Mouse (Mus musculus) liver, adult 2 months (tissue): ENCODE measurements at regions not wholly inside any gene's neighbourhood (a gene's known extent, or its start where the extent isn't known, plus 50 kb on each side); places are given as distances from the start of the nearest gene placed in this dataset.

ENCODE experiments used
- DNase-seq: peaks from one replicate; pipeline ENCODE4 v3.0.0-alpha.2; 2011; ENCODE audit warnings: low read depth, low spot score; ENCODE audit errors: extremely low read depth
- H3K27ac ChIP-seq: fragments of 200-500 bp; replicated peaks from 2 replicates; pipeline ENCODE4 v1.5.1; 2012; ENCODE audit warnings: low read depth, mild to moderate bottlenecking, control low read depth, inconsistent platforms, low read length; ENCODE audit not compliant: insufficient read depth
- H3K27me3 ChIP-seq: fragments of 200-500 bp; 2 replicates; pipeline ENCODE4 v1.6.1; 2012; ENCODE audit warnings: mild to moderate bottlenecking, moderate library complexity, low read length, inconsistent platforms; ENCODE audit not compliant: control insufficient read depth, insufficient read depth
- H3K36me3 ChIP-seq: fragments of 200-500 bp; 2 replicates; pipeline ENCODE4 v1.6.1; 2012; ENCODE audit warnings: low read length, inconsistent platforms; ENCODE audit not compliant: control insufficient read depth, insufficient read depth
- H3K4me1 ChIP-seq: fragments of 200-500 bp; 2 replicates; pipeline ENCODE4 v1.6.1; 2011; ENCODE audit warnings: low read length; ENCODE audit not compliant: control insufficient read depth, insufficient read depth
- H3K4me3 ChIP-seq: fragments of 200-500 bp; 2 replicates; pipeline ENCODE4 v1.5.1; 2011; ENCODE audit warnings: low read depth, mild to moderate bottlenecking, control low read depth, low read length, moderate library complexity; ENCODE audit not compliant: insufficient read depth
- H3K79me2 ChIP-seq: fragments of 200-500 bp; 2 replicates; pipeline ENCODE4 v1.6.1; 2012; ENCODE audit warnings: inconsistent platforms, mild to moderate bottlenecking, low read length, moderate library complexity; ENCODE audit not compliant: control insufficient read depth, insufficient read depth
- H3K9ac ChIP-seq: fragments of 200-500 bp; 2 replicates; pipeline ENCODE4 v1.6.1; 2012; ENCODE audit warnings: low read depth, mild to moderate bottlenecking, control low read depth, inconsistent platforms, low read length
- CTCF ChIP-seq: fragments of 200-500 bp; IDR thresholded peaks from 2 replicates; pipeline ENCODE4 v1.5.1; 2011; ENCODE audit warnings: low read depth, low read length, control low read depth
- POLR2A ChIP-seq: fragments of 200-500 bp; IDR thresholded peaks from 2 replicates; pipeline ENCODE4 v1.6.1; 2011; ENCODE audit warnings: low read length, control low read depth; ENCODE audit not compliant: insufficient read depth; ENCODE audit errors: extremely low read depth
- WGBS: fragments of 180-500 bp; shearing (Covaris S2); methylation state at CpG from one replicate; pipeline ENCODE4 v1.1.7; 2018; 5-methylcytosine and 5-hydroxymethylcytosine counted together

- DNase-seq = peak; percentile 43
- Histone ChIP-seq H3K27ac (no peak overlapping the region), H3K9ac (no peak overlapping the region), H3K79me2 (no peaks in the 10 kb centered on the region), H3K27me3 (no peaks in the 10 kb centered on the region), H3K4me1 (peaks cover 3% of the 10 kb centered on the region; the same call in 1 of the 2 replicates), H3K4me3 (no peak overlapping the region), H3K36me3 (no peaks in the 10 kb centered on the region)
- 25% methylated on average over 19 of the region's 19 CpGs for WGBS
- TF ChIP-seq CTCF = no peak
- no peak for TF ChIP-seq POLR2A
Observed at GRCm38 (mm10) chr4:46276851-46277581, 66.4 kb upstream of the Foxe1 start.

- DNase-seq = no peak
- Histone ChIP-seq H3K79me2 (no peaks in the 10 kb centered on the region), H3K9ac (no peak overlapping the region), H3K36me3 (no peaks in the 10 kb centered on the region), H3K4me3 (no peak overlapping the region), H3K27ac (no peak overlapping the region), H3K27me3 (peaks cover 5% of the 10 kb centered on the region; the same call in 1 of the 2 replicates), H3K4me1 (no peaks in the 10 kb centered on the region)
- no peak for TF ChIP-seq POLR2A
- no peak for TF ChIP-seq CTCF
- 84% methylated on average over 9 of the region's 9 CpGs for WGBS
Observed at GRCm38 (mm10) chr4:46286955-46287354, 56.5 kb upstream of the Foxe1 start.

GRCm38 (mm10) chr4:46291620-46292254 is 51.7 kb upstream of the Foxe1 start:
- WGBS = 34% methylated on average over 10 of the region's 10 CpGs
- H3K4me1 ChIP-seq = no peaks in the 10 kb centered on the region
- no peak overlapping the region for H3K27ac ChIP-seq
- peaks cover 5% of the 10 kb centered on the region; the same call in 1 of the 2 replicates for H3K27me3 ChIP-seq
- no peak overlapping the region for H3K9ac ChIP-seq
- no peaks in the 10 kb centered on the region for H3K79me2 ChIP-seq
- TF ChIP-seq CTCF = no peak
- TF ChIP-seq POLR2A = no peak
- DNase-seq = no peak
- no peak overlapping the region for H3K4me3 ChIP-seq
- no peaks in the 10 kb centered on the region for H3K36me3 ChIP-seq
